Mouse (Mus musculus) B cell, adult 2 months (primary cell): Measurements from ENCODE around the gene Crim1.
A peak's percentile ranks its signal among the peaks of the same experiment; 100 is the strongest.

Experiments used
- DNase-seq, 2 experiments: peaks; one replicate each; pipeline ENCODE4 v3.0.0; 2022

Crim1 gene

DNA sequence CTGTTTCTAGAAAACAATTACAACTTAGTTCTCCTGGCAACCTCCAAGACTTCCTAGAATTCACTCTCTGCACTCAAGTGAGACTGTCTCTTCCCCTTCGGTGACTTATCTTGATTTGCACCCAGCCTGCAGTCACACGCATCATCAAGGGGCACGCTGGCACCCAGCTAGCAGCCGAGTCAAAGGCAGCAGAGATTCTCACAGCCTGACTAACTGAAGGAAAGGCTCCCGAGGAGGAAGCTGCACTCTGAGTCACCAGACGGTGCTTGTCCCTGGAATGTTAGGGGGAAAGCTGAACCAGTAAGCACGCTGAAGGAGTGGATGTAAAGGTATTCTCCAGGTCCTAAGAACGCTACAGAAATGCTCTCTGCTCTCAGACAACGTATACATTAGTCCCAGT is 187.6 kb downstream of the Crim1 start:
- DNase-seq = no peak

DNA sequence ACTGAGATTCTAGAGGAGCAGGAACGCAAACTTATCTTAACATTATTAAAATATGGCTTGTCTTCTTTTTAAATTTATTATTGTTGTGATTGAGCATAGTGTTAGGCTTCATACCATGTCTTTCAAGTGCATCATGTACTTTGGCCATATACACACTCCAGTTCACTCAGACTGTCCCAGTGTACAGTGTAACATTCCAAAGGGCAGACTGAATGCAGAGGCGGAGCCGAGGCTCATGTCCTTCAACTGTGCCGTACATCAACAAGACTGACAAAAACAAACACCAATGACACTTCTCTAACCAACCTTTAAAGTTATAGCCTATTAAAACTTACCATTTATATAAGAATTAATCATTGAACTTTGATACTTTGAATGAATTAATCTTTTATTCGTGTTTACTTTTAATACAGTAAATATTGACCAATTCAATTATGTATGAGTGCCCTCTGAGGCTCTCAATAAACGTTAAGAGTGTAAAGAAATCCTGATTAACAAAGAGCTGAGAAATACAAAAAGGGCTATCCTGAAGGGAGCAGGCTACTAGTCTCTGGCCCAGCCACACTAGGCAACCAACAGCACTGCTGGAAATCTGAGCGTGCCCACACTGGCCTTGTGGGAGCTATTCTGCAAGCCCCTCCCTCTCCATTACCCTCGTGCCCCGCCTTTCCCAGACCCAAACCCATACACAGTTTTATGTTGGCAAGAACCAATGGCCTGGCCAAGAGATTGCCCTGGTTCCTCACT is 188.2 kb downstream of the Crim1 start:
- no peak for DNase-seq

DNA sequence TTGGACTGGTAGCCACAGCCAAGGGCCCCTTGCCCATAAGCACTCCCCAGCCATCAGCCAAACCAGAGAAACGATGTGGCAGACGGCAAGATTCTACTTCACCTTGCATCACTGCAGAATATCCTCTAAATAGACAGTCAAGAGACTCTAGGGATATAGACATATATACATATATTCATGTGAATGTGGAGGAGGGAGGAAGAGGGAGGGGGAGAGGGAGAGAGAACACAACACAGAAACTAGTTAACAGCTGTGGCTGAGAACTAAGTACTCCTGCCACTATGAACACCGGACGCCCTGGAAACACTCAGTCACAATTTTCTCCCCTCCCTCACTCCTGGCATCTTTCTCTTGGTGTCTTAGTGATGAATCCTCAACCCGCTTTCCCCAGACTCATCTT is 189.5 kb downstream of the Crim1 start:
- no peak for DNase-seq

DNA sequence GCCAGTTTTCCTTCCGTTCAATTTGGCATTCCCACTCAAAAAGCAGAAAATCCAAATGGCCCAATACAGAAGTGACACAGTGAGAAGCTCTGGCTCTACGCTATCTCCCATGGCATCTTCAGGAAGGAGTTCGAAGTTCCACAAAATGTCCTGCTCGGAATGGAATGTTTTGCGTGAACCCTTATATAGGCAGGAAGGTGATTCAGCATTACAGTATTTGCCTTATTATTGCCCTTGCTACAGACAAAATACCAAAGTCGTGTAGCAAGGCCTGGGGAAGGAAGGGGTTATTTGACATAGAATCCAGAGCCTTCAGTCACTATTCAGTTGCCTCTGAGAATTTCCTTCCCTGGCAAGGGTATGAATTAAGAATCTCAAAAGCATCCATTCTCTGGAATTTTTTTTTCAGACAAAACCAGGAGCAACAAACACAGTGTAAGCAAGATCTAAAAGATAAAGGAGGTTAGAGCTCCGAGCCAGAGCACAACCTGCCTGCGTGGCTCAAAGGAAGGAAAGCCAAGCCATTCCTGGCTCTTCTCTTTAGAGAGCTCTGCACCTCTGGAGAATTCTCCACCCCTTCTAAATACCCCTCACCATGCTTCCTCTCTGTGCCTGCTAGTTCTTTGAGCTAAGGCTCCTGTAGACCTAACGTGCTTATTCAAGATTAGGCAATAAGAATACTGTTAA is 192.5 kb downstream of the Crim1 start:
- no peak for DNase-seq

DNA sequence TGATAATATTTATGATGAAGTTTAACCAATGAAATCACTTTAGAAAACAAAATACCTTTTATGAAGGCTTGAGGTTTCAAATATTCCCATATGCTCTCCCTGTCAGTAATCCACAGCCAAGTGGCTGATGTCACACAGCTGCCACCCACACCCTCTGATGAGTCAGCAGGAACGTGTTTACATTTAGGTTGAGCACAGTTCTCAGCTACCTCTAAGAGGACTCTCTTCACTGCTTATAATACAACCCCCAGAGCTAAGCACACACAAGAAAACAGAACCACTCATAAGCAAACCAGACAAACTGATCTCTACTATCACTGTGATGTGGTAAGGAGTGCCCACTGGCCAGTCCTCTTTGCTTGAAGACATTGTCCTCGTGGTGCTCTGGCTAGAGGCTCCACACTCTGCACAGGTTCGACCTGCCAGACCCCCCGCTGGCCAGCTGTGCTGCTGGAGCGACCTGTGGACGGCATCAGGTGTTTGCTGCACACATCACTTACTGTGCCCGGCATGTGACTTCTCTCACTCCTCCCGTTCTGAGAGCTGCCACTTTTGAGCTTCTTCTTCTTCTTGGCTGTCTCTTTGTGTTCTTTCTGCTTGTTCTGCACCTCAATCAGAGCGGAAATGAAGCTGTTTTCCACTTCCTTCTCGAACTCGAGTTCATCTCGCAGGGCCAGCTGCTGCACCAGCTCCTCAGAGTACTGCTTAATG is 200.2 kb downstream of the Crim1 start:
- DNase-seq = peak; percentile 9 to 10

DNA sequence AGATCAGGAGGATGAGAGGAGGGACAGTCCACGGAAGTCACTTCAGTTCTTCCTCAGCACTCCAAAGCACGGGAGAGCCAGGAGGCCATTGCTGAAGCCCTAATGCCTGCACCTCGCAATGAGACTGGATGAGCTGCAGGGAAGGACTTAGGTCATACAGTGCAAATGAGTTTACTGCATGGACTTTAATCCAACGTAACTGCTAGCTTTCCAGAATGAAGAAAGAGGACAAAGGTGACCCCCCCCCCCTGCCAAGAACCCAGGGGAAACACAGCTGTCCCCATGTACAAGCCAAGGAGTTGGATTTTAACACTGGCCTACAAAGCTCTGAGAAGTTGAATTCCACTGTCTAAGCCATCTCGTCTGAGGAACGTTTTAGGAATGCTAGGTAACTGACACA is 201.3 kb downstream of the Crim1 start:
- DNase-seq = no peak

DNA sequence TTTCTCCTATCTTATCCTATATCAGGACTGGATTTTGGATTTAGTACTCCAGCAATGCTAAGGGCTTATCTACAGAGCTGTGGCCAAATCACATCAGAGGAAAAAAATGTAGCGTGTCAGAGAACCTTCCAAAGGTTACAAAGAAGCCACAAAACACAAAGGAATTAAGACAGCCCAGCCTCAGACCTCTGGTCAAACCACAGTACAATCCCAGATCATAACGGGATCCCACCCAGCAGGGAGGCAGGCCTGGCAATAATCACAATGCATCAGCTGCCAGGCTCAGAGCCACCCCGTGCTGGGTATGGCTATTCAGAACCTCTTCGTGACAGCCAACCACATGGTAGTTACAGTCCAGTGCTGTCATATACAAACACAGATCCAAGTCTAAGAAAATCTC is 201.7 kb downstream of the Crim1 start:
- no peak for DNase-seq

DNA sequence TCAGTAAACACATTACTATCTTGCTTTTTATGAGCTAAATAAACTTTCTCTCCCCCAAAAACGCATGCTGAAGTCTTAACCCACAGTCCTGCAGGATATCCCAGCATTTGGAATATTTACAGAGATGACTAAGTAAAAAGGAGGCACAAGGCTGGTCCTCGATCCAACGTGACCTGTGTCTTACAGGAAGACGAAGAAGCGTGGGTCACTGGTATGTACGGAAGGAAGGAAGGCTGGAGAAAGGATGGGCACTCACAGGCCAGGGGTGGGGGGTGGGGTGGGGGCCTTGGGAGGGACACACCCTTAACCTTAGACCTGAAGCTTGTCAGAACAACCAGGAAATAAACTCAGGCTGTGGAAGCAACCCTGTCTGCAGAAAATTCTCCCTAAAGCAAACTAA is 202.1 kb downstream of the Crim1 start:
- no peak for DNase-seq

DNA sequence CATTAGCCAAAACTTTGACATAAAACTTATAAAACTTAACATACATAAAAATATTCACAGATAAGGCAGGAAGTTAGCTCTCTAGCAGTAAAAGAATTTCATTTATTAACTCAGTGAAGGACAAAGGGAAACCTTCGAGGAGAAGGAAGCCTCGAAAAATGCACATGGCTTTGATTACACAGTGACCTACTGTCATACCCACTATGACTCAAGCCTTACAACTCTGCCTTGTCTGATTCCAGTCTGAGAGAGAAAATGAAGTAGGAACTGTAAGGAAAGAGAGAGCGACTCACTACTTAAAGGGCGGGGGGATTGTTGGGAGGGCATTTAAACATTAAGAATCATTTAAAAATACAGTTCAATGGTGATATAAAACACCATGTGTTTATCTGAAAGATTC is 203.2 kb downstream of the Crim1 start:
- DNase-seq = no peak

DNA sequence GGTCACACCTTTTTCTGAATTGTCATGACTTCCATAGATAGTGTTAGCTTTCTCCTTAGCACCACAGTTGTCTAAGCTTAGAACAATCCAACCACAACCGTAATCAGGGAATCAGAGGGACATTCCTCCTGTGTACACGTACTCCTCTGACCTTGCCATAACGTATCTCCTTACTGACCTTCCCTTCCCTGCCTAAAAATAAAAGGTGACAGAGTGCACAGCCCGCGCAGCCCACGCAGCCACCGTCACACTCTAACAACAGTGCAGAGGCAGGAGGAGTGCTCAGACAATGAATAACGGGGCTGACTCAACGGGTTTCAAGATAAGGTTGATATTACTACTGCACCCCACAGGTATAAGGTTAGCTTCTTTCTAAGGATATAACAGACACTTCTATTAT is 203.8 kb downstream of the Crim1 start:
- no peak for DNase-seq

DNA sequence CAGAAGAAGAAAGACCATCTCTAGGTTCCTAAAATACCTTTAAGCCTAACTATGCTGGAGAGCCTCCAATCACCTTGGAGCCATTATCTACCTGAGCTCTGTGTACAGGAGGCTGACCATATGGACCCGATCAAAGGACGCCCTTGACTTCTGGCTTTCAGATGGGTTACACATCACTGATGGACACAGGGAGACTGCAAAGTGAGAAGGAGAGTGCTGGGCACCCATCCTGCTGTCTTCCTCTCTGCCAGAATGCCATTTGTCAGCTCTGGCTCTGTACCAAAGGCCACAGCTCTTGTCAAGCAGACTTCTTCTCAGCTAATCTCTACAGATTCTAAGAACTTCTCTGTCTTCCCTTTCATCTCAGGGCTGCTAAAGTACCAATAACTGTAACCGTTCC is 205.3 kb downstream of the Crim1 start:
- no peak for DNase-seq

DNA sequence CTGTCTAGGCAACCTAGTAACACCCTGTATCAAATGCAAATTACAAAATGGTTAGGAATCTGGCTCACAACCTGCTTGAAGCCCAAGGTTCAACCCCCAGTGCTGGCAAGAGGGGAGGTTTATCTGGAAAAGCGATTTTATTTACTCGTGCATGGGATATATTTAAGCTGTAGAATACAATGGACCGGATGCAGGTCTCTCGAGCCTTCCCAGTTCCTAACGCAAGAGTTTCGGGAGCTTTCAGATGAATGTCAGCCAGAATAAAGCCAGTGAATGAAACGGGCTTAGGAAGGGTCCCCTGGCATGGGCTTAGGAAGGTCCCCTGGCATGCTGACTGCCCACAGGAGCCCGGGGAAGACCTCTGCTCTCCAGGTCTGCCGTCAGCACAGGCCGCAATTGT is 206.8 kb downstream of the Crim1 start:
- DNase-seq = no peak

DNA sequence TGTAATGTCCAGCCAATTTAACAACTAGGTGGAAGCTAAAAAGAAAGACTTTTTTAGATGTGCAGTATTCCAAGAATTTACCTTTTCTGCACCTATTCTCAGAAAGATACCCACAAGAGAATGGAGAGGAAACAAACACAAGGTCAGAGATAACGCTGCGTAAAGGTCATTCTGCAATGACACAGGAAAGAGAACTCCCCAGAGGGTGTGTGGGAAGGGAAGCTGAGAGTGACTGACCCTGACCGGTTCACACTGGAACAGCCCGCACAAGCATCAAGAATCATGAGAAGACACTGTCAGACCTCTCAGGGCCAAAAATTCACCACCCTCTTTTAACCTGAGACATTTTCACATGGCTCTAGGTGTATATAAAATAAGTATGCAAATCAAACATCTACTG is 207.5 kb downstream of the Crim1 start:
- DNase-seq = no peak

DNA sequence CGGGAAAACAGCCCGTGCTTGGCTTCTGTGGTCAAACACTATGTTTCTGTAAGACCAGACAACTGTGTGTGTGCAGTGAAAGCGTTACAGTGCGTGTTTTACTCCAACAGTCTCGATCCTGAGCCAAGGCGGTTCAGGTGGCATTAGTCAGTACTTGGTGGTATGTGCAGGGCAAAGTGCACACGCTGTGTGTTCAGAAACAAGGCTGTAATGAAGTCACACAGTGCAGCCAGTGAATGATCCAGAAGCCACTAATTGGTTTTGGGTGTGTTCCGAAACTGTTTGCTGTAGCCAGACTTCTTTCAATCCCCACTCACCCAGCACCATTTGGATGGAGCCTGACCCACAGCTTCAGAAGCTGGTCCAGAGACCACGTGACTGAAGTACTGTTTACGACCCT is 208.3 kb downstream of the Crim1 start:
- no peak for DNase-seq

DNA sequence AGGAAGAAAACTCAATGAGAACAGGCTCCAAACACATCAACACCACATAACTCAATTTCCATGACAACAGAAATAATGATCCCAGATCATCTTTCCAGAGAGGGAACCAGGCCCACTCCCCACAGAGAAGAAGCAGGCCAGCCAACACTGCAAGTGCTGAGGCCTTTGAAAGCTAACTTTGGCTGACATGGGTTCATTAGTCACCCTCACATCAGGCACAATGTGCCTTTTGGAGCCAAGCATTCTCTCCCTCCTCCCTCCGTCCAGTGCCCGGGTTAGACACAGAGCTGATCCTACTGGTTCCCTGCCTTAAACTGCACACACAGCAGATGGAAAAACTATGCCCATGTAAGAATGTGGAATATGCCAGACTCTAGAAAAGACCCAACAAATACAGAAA is 209.9 kb downstream of the Crim1 start:
- no peak for DNase-seq

DNA sequence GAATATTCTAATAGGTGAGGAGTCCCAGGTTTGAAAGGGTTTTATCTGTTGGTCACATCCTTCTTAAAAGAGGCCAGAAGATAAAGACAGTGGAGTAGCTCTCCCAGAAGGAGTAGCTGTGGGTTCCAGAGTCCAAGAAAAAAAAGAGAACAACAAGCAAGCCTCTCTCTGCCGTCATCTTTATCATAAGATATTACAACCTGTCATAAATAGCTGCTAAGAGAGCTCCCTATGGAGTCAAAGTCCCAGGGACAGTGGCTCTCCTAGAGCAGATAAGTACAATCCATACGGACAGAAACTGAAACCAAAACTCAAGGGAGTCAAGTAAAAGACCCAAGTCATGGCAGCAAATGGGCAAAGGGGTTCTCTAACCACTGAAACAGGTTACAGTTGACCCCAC is 215.2 kb downstream of the Crim1 start:
- no peak for DNase-seq

DNA sequence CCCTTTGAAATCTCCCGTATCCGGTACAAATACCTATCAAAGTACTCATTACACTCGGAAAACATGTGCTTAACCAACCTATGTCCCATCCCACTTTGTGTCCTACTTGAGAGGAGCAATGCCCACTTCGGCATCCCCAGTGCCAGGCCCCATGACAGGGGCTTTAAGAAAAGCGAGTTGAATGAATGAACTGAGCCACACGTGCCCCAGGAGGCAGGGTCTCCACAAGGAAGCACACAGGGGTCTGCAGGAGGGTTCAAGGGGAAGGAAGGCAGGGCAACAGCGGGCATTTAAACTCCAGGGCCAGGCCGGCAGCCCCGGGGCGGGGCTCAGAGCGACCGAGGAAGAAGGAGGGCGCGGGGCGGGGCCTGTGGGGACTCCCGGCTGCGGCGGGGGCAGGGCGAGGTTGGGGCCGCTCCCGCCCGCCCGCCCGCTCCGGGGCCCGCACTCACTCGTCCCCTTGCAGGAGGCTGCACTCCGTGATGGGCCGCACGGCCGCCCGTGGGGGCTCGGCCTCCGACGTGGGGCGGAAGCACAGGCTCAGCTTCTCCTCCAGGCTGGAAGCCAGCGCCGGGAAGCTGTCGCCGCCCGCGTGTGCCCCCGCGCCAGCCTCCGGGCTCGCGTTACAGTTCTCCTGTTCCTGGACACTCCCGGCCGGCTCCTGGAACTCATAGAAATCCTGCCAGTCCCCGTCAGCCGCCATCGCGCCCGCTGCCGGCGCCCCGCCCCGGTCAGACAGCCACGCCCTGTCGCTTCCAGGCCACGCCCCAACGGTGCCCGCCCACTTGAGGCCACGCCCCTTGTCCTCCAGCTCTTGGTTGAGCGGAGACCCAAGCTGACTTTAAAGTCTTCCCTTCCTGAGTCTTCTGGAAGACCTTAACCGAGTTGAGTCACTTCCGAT is 217.6 kb downstream of the Crim1 start, which contains the start of gene Fez2:
Gene Fez2 (minus strand): TSS at position 772 of the 901 bp plus-strand sequence.
- DNase-seq = peak; percentile 98

DNA sequence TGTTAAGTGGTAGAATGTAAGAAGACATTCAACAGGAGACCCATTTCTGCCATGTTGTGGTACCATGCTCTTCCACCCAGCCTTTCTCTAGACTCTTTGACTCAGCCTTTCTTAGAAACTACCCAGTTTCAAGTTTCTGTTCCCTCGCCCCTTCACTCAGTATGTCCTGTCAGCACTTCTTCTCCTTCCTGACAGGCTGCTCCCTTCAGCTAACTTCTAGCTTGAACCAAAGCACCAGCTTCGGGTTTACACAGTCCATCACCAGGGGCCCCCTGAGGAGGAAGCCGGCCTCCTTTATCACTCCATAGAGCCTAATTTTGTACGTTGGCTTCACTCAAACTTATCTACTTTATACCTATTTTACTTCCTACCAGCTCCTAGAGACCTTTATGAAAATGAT is 219.2 kb downstream of the Crim1 start:
- no peak for DNase-seq

DNA sequence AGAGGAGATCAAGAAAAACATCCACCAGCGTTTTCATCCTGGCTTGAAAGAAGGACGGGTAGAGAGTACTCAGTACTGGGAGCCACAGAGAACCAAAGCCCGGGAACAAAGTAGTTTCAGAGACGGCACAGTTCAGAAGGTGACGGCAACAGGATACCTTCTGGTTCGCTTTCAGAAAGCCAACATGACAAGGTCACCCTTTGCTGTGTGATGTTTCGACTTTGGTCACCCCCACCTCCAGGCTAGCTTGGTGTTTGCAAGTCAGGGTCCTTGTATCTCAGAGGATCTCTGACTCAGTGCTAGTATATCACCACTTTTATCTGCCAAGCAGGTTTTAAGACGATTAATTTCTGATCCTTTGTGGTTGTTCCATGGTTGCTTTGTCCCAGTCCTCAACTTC is 225.0 kb downstream of the Crim1 start:
- no peak for DNase-seq
